Mouse (Mus musculus): Measurements from ENCODE around the gene Scg5. TPM values are rescaled to one million over a fixed set of nuclear protein-coding genes. Genes with fewer than 3 reads are reported as not detected.

Gene Scg5
- total and polyA plus RNA-seq, 2 experiments from 2014 or later = 234 to 419 TPM

- DNase-seq (ENCODE audit: low spot score) (no peak), ATAC-seq (ENCODE audit: low FRiP score) (no peak)
- Histone ChIP-seq H3K9me3 (ENCODE audit: low read length) (no peaks in the 10 kb centered on the region), H3K9ac (replicated peaks; ENCODE audit: low read length, poor library complexity, severe bottlenecking) (no peak overlapping the region), H3K4me1 (ENCODE audit: insufficient read depth, low read length) (no peaks in the 10 kb centered on the region), H3K4me2 (ENCODE audit: low read depth, low read length, poor library complexity, severe bottlenecking) (no peak overlapping the region), H3K36me3 (ENCODE audit: insufficient read depth, low read length) (no peaks in the 10 kb centered on the region; the same call in 1 of the 2 replicates), H3K27ac (ENCODE audit: low read depth, low read length) (no peak overlapping the region), H3K27me3 (ENCODE audit: insufficient read depth, low read length) (no peaks in the 10 kb centered on the region), H3K4me3 (ENCODE audit: low read depth, low read length) (no peak overlapping the region)
- WGBS = 89% methylated on average over 8 of the region's 8 CpGs
- no peak for TF ChIP-seq CTCF (IDR thresholded peaks at IDR 0.05)
Observed at GRCm38 (mm10) chr2:113768541-113769303, 60.2 kb downstream of the Scg5 start.

- Histone ChIP-seq H3K4me1 (ENCODE audit: insufficient read depth, low read length) (no peaks in the 10 kb centered on the region), H3K36me3 (ENCODE audit: insufficient read depth, low read length) (no peaks in the 10 kb centered on the region; the same call in 1 of the 2 replicates), H3K4me3 (ENCODE audit: low read depth, low read length) (no peak overlapping the region), H3K27me3 (ENCODE audit: insufficient read depth, low read length) (no peaks in the 10 kb centered on the region), H3K9me3 (ENCODE audit: low read length) (no peaks in the 10 kb centered on the region), H3K9ac (replicated peaks; ENCODE audit: low read length, poor library complexity, severe bottlenecking) (no peak overlapping the region), H3K27ac (ENCODE audit: low read depth, low read length) (no peak overlapping the region), H3K4me2 (ENCODE audit: low read depth, low read length, poor library complexity, severe bottlenecking) (no peak overlapping the region)
- no peak for TF ChIP-seq CTCF (IDR thresholded peaks at IDR 0.05)
- 37% methylated on average over 1 of the region's 1 CpGs for WGBS
- no peak for ATAC-seq (ENCODE audit: low FRiP score)
- no peak for DNase-seq (ENCODE audit: low spot score)
Observed at GRCm38 (mm10) chr2:113765885-113766284, 63.0 kb downstream of the Scg5 start.

GRCm38 (mm10) chr2:113764968-113765367 is 64.0 kb downstream of the Scg5 start:
- WGBS = 87% methylated on average over 5 of the region's 5 CpGs

GRCm38 (mm10) chr2:113758311-113759161 is 70.4 kb downstream of the Scg5 start, which contains the start of gene Grem1:
Gene Grem1 (minus strand): TSS chr2:113758646.
- no peaks in the 10 kb centered on the region for H3K36me3 ChIP-seq (ENCODE audit: insufficient read depth, low read length)
- DNase-seq (ENCODE audit: low spot score) (peak; percentile 25), ATAC-seq (ENCODE audit: low FRiP score) (peak; percentile 65)
- no peak for TF ChIP-seq CTCF (IDR thresholded peaks at IDR 0.05)
- under 1% methylated on average over 56 of the region's 64 CpGs for WGBS
- peak within 1 kb of the TSS; percentile 98 for H3K4me2 ChIP-seq (ENCODE audit: low read depth, low read length, poor library complexity, severe bottlenecking)
- H3K9ac ChIP-seq (replicated peaks; ENCODE audit: low read length, poor library complexity, severe bottlenecking) = peak within 1 kb of the TSS; percentile 54
- peaks cover 8% of the 10 kb centered on the region; the same call in 1 of the 2 replicates for H3K27me3 ChIP-seq (ENCODE audit: insufficient read depth, low read length)
- H3K9me3 ChIP-seq (ENCODE audit: low read length) = no peaks in the 10 kb centered on the region
- H3K27ac ChIP-seq (ENCODE audit: low read depth, low read length) = no peak within 1 kb of the TSS
- peak within 1 kb of the TSS; percentile 52 for H3K4me3 ChIP-seq (ENCODE audit: low read depth, low read length)
- peaks cover 4% of the 10 kb centered on the region; the same call in 1 of the 2 replicates for H3K4me1 ChIP-seq (ENCODE audit: insufficient read depth, low read length)

More at GRCm38 (mm10) chr2:113764968-113765367, 64.0 kb downstream of the Scg5 start:
- Histone ChIP-seq H3K4me1 (ENCODE audit: insufficient read depth, low read length) (no peaks in the 10 kb centered on the region), H3K9ac (replicated peaks; ENCODE audit: low read length, poor library complexity, severe bottlenecking) (no peak overlapping the region), H3K4me2 (ENCODE audit: low read depth, low read length, poor library complexity, severe bottlenecking) (no peak overlapping the region), H3K9me3 (ENCODE audit: low read length) (no peaks in the 10 kb centered on the region), H3K4me3 (ENCODE audit: low read depth, low read length) (no peak overlapping the region), H3K27ac (ENCODE audit: low read depth, low read length) (no peak overlapping the region), H3K36me3 (ENCODE audit: insufficient read depth, low read length) (no peaks in the 10 kb centered on the region; the same call in 1 of the 2 replicates), H3K27me3 (ENCODE audit: insufficient read depth, low read length) (no peaks in the 10 kb centered on the region)
- DNase-seq (ENCODE audit: low spot score) = no peak
- no peak for ATAC-seq (ENCODE audit: low FRiP score)
- no peak for TF ChIP-seq CTCF (IDR thresholded peaks at IDR 0.05)

- no peak for TF ChIP-seq CTCF (IDR thresholded peaks at IDR 0.05)
- H3K9ac ChIP-seq (replicated peaks; ENCODE audit: low read length, poor library complexity, severe bottlenecking) = peak overlapping the region; percentile 54
- H3K4me1 ChIP-seq (ENCODE audit: insufficient read depth, low read length) = peaks cover 4% of the 10 kb centered on the region; the same call in 1 of the 2 replicates
- H3K4me2 ChIP-seq (ENCODE audit: low read depth, low read length, poor library complexity, severe bottlenecking) = peak overlapping the region; percentile 98
- ATAC-seq (ENCODE audit: low FRiP score) (peak; percentile 35), DNase-seq (ENCODE audit: low spot score) (peak; percentile 58)
- H3K36me3 ChIP-seq (ENCODE audit: insufficient read depth, low read length) = no peaks in the 10 kb centered on the region
- under 1% methylated on average over 47 of the region's 47 CpGs for WGBS
- no peaks in the 10 kb centered on the region for H3K9me3 ChIP-seq (ENCODE audit: low read length)
- peak overlapping the region; percentile 52 for H3K4me3 ChIP-seq (ENCODE audit: low read depth, low read length)
- peaks cover 8% of the 10 kb centered on the region; the same call in 1 of the 2 replicates for H3K27me3 ChIP-seq (ENCODE audit: insufficient read depth, low read length)
- H3K27ac ChIP-seq (ENCODE audit: low read depth, low read length) = no peak overlapping the region
Observed at GRCm38 (mm10) chr2:113757525-113758310, 71.2 kb downstream of the Scg5 start.
